Mouse (Mus musculus) C2C12 (cell line): Measurements from ENCODE around the gene Surf6.

Source experiments
- CEBPB ChIP-seq: IDR thresholded peaks from one replicate; pipeline ENCODE4 v1.6.1; 2011; ENCODE audit warnings: low read depth, mild to moderate bottlenecking, control low read depth, moderate library complexity
- CTCF ChIP-seq: IDR thresholded peaks from one replicate; pipeline ENCODE4 v1.5.1; 2011; ENCODE audit not compliant: control insufficient read depth, insufficient read depth, insufficient read length
- USF1 ChIP-seq: IDR thresholded peaks from one replicate; pipeline ENCODE4 v1.6.1; 2011; ENCODE audit warnings: low read depth, mild to moderate bottlenecking, control low read depth, moderate library complexity

DNA sequence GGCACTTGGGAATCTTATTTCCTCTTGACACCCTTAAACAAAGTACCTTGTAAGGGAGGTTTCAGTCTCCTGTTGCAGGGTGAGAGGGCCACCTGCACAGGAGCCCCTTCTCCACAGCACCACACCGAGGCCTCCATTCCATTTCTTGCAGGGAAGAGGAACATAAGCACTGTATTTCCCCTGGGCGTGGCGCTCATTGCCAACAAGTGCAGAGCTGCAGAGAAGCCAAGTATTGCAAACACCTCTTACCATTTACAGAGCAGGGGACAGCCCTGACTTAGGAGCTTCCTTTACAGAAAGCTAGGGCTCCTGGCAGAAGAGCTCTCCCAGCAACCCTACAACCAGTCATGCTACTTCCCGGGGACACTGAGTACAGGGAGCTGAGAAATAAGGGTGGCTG lies 49.5 kb upstream of the Surf6 start:
- TF ChIP-seq CTCF (no peak), USF1 (no peak), CEBPB (no peak)
